Mouse (Mus musculus) liver, embryonic 14.5 days (tissue): ENCODE results near the gene Dthd1.

Source experiments
- CTCF ChIP-seq: IDR thresholded peaks from 2 replicates; pipeline ENCODE4 v1.5.1; 2016; ENCODE audit warnings: antibody characterized with exemption, low read depth, control low read depth
- EP300 ChIP-seq: IDR thresholded peaks from 2 replicates; pipeline ENCODE4 v1.6.1; 2016; ENCODE audit warnings: antibody characterized with exemption, low read depth

- TF ChIP-seq EP300, result no peak
- TF ChIP-seq CTCF, result no peak
Measured at GRCm38 (mm10) chr5:62813402-62814071, at the start of gene Dthd1.
